Mouse (Mus musculus) cortical plate, adult 2 months (tissue): ENCODE data around the gene Hivep3.

Experiments
- CTCF ChIP-seq: fragments of 200-500 bp; IDR thresholded peaks from 2 replicates; pipeline ENCODE4 v1.5.1; 2011; ENCODE audit warnings: mild to moderate bottlenecking, control low read depth, low read length; ENCODE audit not compliant: insufficient read depth; ENCODE audit errors: extremely low read depth
- POLR2A ChIP-seq: fragments of 200-500 bp; IDR thresholded peaks from 2 replicates; pipeline ENCODE4 v1.6.1; 2011; ENCODE audit warnings: mild to moderate bottlenecking, low read length, control low read depth; ENCODE audit not compliant: insufficient read depth; ENCODE audit errors: extremely low read depth

DNA sequence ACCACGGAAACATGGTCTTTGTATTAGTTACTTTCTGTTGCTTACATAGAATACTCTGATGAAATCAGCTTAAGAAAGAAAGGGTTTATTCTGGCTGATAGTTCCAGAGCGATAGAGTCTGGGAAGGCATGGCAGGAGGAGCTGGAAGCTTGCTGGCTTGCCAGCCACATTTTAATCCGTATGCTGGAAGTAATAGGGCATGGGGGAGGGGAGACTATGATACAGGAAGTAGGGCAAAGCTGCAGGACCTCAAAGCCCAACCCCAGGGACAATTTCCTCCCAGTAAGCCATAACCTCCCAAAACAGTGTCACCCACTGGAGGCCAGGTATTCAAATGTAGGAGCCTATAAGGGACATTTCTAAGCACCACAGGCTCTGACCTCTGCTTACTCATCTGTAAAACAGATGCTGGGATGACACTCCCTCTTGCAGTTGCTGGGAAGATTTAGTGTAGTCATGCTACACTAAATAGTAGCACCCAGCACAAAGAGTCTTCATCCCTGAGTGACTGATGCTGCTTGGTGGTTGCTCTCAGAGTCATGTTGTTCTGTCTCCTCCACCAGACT is 112.1 kb downstream of the Hivep3 start:
- TF ChIP-seq POLR2A (no peak), CTCF (no peak)
